Mouse (Mus musculus): Measurements from ENCODE around the gene Sytl1. TPM values are rescaled to one million over a fixed set of nuclear protein-coding genes. Genes with fewer than 3 reads are reported as not detected.

Sytl1 gene
- polyA plus RNA-seq, 1 experiment: 0.07 TPM

DNA sequence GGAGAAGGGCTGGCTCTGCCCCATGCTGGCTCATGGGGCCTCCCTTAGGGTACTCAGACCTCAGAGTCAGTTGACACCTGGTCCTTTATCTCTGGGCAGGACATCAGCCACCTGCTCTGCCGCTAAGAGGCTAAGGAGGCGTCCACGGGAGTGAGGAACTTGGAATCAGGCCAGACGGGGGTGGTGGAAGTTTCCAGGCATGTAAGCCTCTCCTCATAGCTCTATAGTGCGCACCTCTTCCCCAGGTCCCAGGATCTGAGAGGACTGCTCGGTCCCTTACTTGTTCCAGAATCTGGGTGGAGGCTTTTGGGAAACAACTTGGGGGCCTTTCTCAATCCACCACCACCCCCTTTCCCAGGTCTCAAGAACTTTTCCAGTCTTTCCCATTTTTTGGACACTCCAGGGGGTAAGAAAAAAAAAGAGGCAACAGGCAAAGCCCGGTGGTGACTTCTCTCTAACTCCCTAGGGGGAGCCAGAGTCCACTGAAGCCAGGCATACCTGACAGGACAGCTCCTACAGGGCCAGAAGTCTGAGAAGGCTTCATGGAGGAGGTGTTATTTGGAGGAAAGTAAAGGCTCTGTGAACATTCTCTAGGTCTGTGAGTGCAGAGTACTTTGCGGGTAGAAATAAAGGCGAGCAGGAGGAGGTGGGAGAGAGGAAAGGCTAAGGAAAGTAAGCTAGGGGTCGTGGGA lies 29.5 kb downstream of the Sytl1 start:
- H3K4me1 ChIP-seq (ENCODE audit: control insufficient read depth): peaks cover 4% of the 10 kb centered on the region
- H3K36me3 ChIP-seq (ENCODE audit: control insufficient read depth): no peaks in the 10 kb centered on the region
- H3K27me3 ChIP-seq (ENCODE audit: control insufficient read depth): peaks cover 2% of the 10 kb centered on the region; the same call in 1 of the 2 replicates
- H3K4me3 ChIP-seq (replicated peaks): no peak overlapping the region
- TF ChIP-seq TAL1 (IDR thresholded peaks at IDR 0.05; ENCODE audit: low read length): no peak
- TF ChIP-seq GATA1 (IDR thresholded peaks at IDR 0.05; ENCODE audit: low read length): no peak
- no peaks in the 10 kb centered on the region for H3K9me3 ChIP-seq (ENCODE audit: control insufficient read depth, low read length)

DNA sequence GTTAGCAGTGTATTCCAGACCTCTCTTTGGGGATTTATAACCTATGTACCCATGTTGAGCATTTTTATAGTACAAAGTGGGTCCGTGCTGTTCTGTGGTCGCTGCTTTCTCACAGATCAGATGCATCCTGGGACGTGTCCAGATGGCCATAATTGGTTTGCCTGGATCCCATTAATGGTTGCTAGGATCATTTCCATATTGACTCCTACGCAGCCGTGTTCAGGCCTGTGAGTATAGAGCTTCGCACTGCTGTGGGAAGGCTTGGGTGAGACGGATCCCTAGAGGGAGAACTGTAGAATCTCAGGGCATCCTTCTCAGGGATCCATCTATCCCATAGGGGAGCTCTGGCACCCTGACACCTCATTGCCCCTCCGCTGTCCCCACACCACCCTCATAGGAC lies 33.3 kb downstream of the Sytl1 start:
- Histone ChIP-seq H3K4me3 (replicated peaks) (no peak overlapping the region), H3K4me1 (ENCODE audit: control insufficient read depth) (no peaks in the 10 kb centered on the region), H3K36me3 (ENCODE audit: control insufficient read depth) (no peaks in the 10 kb centered on the region), H3K9me3 (ENCODE audit: control insufficient read depth, low read length) (no peaks in the 10 kb centered on the region), H3K27me3 (ENCODE audit: control insufficient read depth) (peaks cover 8% of the 10 kb centered on the region)
- TF ChIP-seq TAL1 (IDR thresholded peaks at IDR 0.05; ENCODE audit: low read length): no peak
- TF ChIP-seq GATA1 (IDR thresholded peaks at IDR 0.05; ENCODE audit: low read length): no peak

DNA sequence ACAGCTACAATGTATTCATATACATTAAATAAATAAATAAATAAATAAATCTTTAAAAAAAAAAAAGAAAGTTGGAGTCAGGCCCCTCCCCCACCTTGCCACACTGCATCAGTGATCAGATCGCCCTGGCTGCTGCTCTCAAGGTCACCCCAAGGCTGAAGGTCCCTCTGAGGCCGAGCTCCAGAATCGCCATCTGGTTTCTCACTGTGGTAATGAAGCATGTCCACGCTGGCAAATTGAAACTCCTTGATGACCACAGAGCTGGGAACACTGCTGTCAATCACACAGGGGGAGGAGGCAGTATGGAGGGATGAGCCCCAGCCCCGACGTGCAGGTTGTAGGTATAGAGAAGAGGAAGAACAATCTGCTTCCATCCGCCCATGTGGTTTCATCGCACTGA lies 35.3 kb downstream of the Sytl1 start:
- TF ChIP-seq TAL1 (IDR thresholded peaks at IDR 0.05; ENCODE audit: low read length): no peak
- no peak for TF ChIP-seq GATA1 (IDR thresholded peaks at IDR 0.05; ENCODE audit: low read length)
- no peak overlapping the region for H3K4me3 ChIP-seq (replicated peaks)

DNA sequence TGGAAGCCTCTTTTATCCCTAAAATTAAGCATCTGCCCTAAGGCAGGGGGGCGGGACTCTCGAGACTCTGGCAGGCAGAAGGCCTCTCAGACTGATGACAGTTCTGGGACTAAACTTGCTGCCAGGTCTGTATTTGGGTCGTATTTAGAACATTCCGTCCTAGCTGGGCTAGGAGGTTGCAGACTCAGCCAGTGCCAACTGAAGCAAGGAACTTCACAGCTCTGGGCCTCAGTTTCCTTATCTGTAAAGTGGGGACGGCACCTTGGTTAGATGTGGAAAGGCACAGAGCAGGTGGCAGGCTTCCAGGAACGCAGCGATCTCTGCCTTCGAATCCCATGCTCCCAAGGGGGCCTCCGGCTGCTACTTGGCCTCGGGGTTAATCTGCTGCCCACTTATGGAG lies 36.8 kb downstream of the Sytl1 start:
- no peaks in the 10 kb centered on the region for H3K36me3 ChIP-seq (ENCODE audit: control insufficient read depth)
- no peaks in the 10 kb centered on the region; the same call in 1 of the 2 replicates for H3K4me1 ChIP-seq (ENCODE audit: control insufficient read depth)
- peaks cover 41% of the 10 kb centered on the region for H3K27me3 ChIP-seq (ENCODE audit: control insufficient read depth)

More for the DNA sequence above, 35.3 kb downstream of the Sytl1 start:
- Histone ChIP-seq H3K4me1 (ENCODE audit: control insufficient read depth) (no peaks in the 10 kb centered on the region), H3K36me3 (ENCODE audit: control insufficient read depth) (no peaks in the 10 kb centered on the region), H3K9me3 (ENCODE audit: control insufficient read depth, low read length) (no peaks in the 10 kb centered on the region), H3K27me3 (ENCODE audit: control insufficient read depth) (peaks cover 25% of the 10 kb centered on the region)

DNA sequence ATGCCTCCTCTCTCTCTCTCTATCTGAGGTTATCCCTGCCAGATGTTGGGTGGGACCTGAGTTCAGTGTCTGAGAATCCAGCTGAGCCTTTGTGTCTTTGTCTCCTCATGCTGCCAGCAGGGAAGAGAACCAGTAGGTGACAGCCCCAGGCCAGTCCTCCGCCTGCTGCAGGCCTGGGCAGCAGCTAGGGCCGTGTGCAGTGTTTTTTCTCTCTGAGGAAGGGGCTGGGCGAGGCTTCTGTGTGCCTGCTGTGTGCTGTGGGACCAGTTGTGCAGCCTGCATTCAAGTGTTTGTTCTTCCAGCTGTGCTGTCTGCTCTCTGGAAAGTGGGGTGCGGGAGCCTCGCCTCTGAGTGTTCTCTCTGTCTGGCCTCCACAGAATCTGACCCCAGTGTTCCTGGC lies 39.0 kb downstream of the Sytl1 start:
- H3K36me3 ChIP-seq (ENCODE audit: control insufficient read depth): no peaks in the 10 kb centered on the region
- H3K27me3 ChIP-seq (ENCODE audit: control insufficient read depth): peaks cover 59% of the 10 kb centered on the region
- no peak overlapping the region for H3K4me3 ChIP-seq (replicated peaks)
- no peaks in the 10 kb centered on the region for H3K9me3 ChIP-seq (ENCODE audit: control insufficient read depth, low read length)
- no peak for TF ChIP-seq TAL1 (IDR thresholded peaks at IDR 0.05; ENCODE audit: low read length)
- TF ChIP-seq GATA1 (IDR thresholded peaks at IDR 0.05; ENCODE audit: low read length): no peak
- peaks cover 5% of the 10 kb centered on the region for H3K4me1 ChIP-seq (ENCODE audit: control insufficient read depth)

More for the DNA sequence above, 36.8 kb downstream of the Sytl1 start:
- Histone ChIP-seq H3K4me3 (replicated peaks) (no peak overlapping the region), H3K9me3 (ENCODE audit: control insufficient read depth, low read length) (no peaks in the 10 kb centered on the region)
- TF ChIP-seq TAL1 (IDR thresholded peaks at IDR 0.05; ENCODE audit: low read length): no peak
- no peak for TF ChIP-seq GATA1 (IDR thresholded peaks at IDR 0.05; ENCODE audit: low read length)

DNA sequence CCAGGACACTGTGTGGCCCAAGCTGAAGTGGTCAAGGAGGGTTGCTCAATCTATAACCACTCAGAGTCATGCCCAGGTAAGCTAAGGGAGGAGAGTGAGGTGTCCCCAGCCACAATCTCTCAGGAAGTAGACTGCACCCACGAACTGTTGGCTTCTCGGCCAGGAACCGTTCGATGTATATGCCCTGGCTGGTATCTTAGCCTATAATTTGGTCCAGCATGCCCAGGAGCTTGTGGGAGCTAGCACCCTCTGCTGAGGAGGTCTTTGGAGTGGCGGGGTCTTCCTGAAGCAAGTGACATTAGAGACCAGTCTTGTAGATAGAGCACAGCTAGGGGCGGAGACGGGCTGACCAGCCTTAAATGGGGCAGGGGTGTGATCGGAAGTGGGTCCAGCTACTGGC lies 41.2 kb downstream of the Sytl1 start:
- Histone ChIP-seq H3K4me3 (replicated peaks) (no peak overlapping the region), H3K9me3 (ENCODE audit: control insufficient read depth, low read length) (no peaks in the 10 kb centered on the region), H3K36me3 (ENCODE audit: control insufficient read depth) (no peaks in the 10 kb centered on the region), H3K27me3 (ENCODE audit: control insufficient read depth) (peaks cover 68% of the 10 kb centered on the region), H3K4me1 (ENCODE audit: control insufficient read depth) (peaks cover 8% of the 10 kb centered on the region)
- TF ChIP-seq TAL1 (IDR thresholded peaks at IDR 0.05; ENCODE audit: low read length) (no peak), GATA1 (IDR thresholded peaks at IDR 0.05; ENCODE audit: low read length) (no peak)

DNA sequence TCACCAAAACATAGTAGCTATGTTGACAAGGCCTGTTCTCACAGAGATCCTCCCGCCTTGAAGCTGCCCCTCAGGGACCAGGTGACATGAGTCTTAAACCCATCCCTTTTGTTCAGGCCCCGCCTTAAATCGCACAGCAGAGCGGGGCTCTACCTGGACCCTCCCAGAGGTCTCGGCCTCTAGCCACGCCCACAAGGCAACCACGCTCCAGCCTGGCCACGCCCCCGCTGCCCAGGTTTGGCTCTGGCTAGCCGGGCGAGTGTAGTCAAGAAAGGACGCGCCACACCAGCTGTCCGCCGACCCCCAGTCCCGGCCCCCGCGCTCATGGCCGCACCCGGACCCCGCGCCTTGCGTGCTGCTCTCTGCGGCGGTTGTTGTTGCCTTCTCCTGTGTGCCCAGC lies 42.3 kb downstream of the Sytl1 start:
- Histone ChIP-seq H3K9me3 (ENCODE audit: control insufficient read depth, low read length) (no peaks in the 10 kb centered on the region), H3K4me1 (ENCODE audit: control insufficient read depth) (peaks cover 8% of the 10 kb centered on the region), H3K27me3 (ENCODE audit: control insufficient read depth) (peaks cover 65% of the 10 kb centered on the region), H3K4me3 (replicated peaks) (no peak overlapping the region), H3K36me3 (ENCODE audit: control insufficient read depth) (no peaks in the 10 kb centered on the region)
- TF ChIP-seq TAL1 (IDR thresholded peaks at IDR 0.05; ENCODE audit: low read length) (no peak), GATA1 (IDR thresholded peaks at IDR 0.05; ENCODE audit: low read length) (no peak)

DNA sequence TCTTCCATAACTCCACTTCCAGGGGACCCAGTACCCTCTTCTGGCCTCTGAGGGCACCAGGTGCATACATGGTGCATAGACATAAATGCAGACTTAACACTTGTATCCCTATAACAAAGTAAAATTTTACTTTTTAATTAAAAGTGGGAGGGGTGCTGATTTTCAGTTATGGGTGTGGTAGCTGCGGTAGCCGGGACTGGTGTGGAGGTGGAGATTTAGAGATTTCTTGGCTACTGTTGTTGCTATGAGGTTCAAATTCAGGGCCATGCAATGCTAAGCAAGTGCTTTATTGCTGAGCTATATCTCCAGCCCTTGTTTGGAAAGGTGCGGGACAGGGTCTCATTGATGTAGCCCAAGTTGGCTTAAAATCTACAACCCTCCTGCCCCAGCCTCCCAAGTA lies 44.2 kb downstream of the Sytl1 start:
- H3K27me3 ChIP-seq (ENCODE audit: control insufficient read depth): peaks cover 74% of the 10 kb centered on the region
- no peaks in the 10 kb centered on the region for H3K36me3 ChIP-seq (ENCODE audit: control insufficient read depth)
- no peak for TF ChIP-seq GATA1 (IDR thresholded peaks at IDR 0.05; ENCODE audit: low read length)
- TF ChIP-seq TAL1 (IDR thresholded peaks at IDR 0.05; ENCODE audit: low read length): no peak

DNA sequence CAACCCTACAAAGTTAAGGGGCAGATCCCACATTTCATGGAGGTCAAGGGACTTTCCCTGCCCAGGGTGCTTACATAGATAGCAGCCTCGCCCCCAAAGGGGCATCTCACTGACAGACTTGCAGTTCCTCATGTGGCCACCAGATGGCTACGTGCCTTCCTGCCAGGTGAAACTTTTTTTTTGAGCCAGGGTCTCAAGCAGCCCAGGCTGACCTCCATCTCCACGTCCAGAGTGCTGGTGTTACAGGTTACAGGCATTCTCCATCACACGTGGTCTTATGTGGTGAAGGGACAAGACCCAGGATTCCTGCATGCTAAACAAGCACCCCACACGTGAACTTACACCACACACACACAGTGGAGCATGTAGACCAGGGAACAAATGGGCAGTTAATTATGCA lies 45.3 kb downstream of the Sytl1 start:
- Histone ChIP-seq H3K9me3 (ENCODE audit: control insufficient read depth, low read length) (peaks cover 2% of the 10 kb centered on the region; the same call in 1 of the 2 replicates), H3K4me1 (ENCODE audit: control insufficient read depth) (peaks cover 15% of the 10 kb centered on the region), H3K36me3 (ENCODE audit: control insufficient read depth) (no peaks in the 10 kb centered on the region), H3K27me3 (ENCODE audit: control insufficient read depth) (peaks cover 74% of the 10 kb centered on the region), H3K4me3 (replicated peaks) (no peak overlapping the region)
- TF ChIP-seq TAL1 (IDR thresholded peaks at IDR 0.05; ENCODE audit: low read length): no peak
- no peak for TF ChIP-seq GATA1 (IDR thresholded peaks at IDR 0.05; ENCODE audit: low read length)

More for the DNA sequence above, 44.2 kb downstream of the Sytl1 start:
- no peaks in the 10 kb centered on the region for H3K9me3 ChIP-seq (ENCODE audit: control insufficient read depth, low read length)
- peaks cover 8% of the 10 kb centered on the region for H3K4me1 ChIP-seq (ENCODE audit: control insufficient read depth)
- H3K4me3 ChIP-seq (replicated peaks): no peak overlapping the region
